Mouse (Mus musculus): ENCODE measurements around the gene Upp2. TPM values are rescaled to one million over a fixed set of nuclear protein-coding genes. Genes with fewer than 3 reads are reported as not detected.
A peak's percentile ranks its signal among the peaks of the same experiment; 100 is the strongest.

Gene Upp2
- polyA plus RNA-seq, 1 experiment from 2014 or later, result 45.7 TPM

- H3K9me3 ChIP-seq (ENCODE audit: low read length), result no peaks in the 10 kb centered on the region
- no peaks in the 10 kb centered on the region for H3K27me3 ChIP-seq (ENCODE audit: insufficient read depth, low read length)
- no peak overlapping the region for H3K9ac ChIP-seq (replicated peaks)
- no peak overlapping the region for H3K4me3 ChIP-seq (ENCODE audit: low read depth, low read length)
- H3K36me3 ChIP-seq (replicated peaks; ENCODE audit: insufficient read depth, low read length), result no peaks in the 10 kb centered on the region
- H3K27ac ChIP-seq (ENCODE audit: low read depth), result no peak overlapping the region
- TF ChIP-seq EP300 (IDR thresholded peaks at IDR 0.05; ENCODE audit: low read depth) (no peak), CTCF (IDR thresholded peaks at IDR 0.05; ENCODE audit: low read depth) (no peak)
- DNase-seq (no peak), ATAC-seq (no peak)
- H3K4me1 ChIP-seq (ENCODE audit: insufficient read depth), result no peaks in the 10 kb centered on the region
- WGBS (ENCODE audit: insufficient replicate concordance), result 80% methylated on average over 12 of the region's 12 CpGs
- no peak overlapping the region for H3K4me2 ChIP-seq (ENCODE audit: low read depth, low read length)
Observed at GRCm38 (mm10) chr2:58679968-58680367, 112.9 kb downstream of the Upp2 start.

- no peak for ATAC-seq
- Histone ChIP-seq H3K27ac (ENCODE audit: low read depth) (no peak overlapping the region), H3K27me3 (ENCODE audit: insufficient read depth, low read length) (no peaks in the 10 kb centered on the region), H3K4me2 (ENCODE audit: low read depth, low read length) (no peak overlapping the region), H3K9me3 (ENCODE audit: low read length) (no peaks in the 10 kb centered on the region), H3K36me3 (replicated peaks; ENCODE audit: insufficient read depth, low read length) (no peaks in the 10 kb centered on the region), H3K4me1 (ENCODE audit: insufficient read depth) (no peaks in the 10 kb centered on the region), H3K9ac (replicated peaks) (no peak overlapping the region), H3K4me3 (ENCODE audit: low read depth, low read length) (no peak overlapping the region)
- WGBS (ENCODE audit: insufficient replicate concordance), result 33% methylated on average over 6 of the region's 6 CpGs
- peak; percentile 67 for DNase-seq
- peak; percentile 68 for TF ChIP-seq CTCF (IDR thresholded peaks at IDR 0.05; ENCODE audit: low read depth)
- TF ChIP-seq EP300 (IDR thresholded peaks at IDR 0.05; ENCODE audit: low read depth), result no peak
Observed at GRCm38 (mm10) chr2:58680794-58681193, 113.7 kb downstream of the Upp2 start.

- H3K9me3 ChIP-seq (ENCODE audit: low read length), result no peaks in the 10 kb centered on the region
- H3K4me3 ChIP-seq (ENCODE audit: low read depth, low read length), result no peak overlapping the region
- no peak overlapping the region for H3K27ac ChIP-seq (ENCODE audit: low read depth)
- ATAC-seq (no peak), DNase-seq (no peak)
- 66% methylated on average over 3 of the region's 3 CpGs for WGBS (ENCODE audit: insufficient replicate concordance)
- H3K4me2 ChIP-seq (ENCODE audit: low read depth, low read length), result no peak overlapping the region
- no peak overlapping the region for H3K9ac ChIP-seq (replicated peaks)
- H3K27me3 ChIP-seq (ENCODE audit: insufficient read depth, low read length), result no peaks in the 10 kb centered on the region
- H3K36me3 ChIP-seq (replicated peaks; ENCODE audit: insufficient read depth, low read length), result no peaks in the 10 kb centered on the region
- no peaks in the 10 kb centered on the region for H3K4me1 ChIP-seq (ENCODE audit: insufficient read depth)
- no peak for TF ChIP-seq EP300 (IDR thresholded peaks at IDR 0.05; ENCODE audit: low read depth)
- no peak for TF ChIP-seq CTCF (IDR thresholded peaks at IDR 0.05; ENCODE audit: low read depth)
Observed at GRCm38 (mm10) chr2:58681394-58681793, 114.3 kb downstream of the Upp2 start.

DNA sequence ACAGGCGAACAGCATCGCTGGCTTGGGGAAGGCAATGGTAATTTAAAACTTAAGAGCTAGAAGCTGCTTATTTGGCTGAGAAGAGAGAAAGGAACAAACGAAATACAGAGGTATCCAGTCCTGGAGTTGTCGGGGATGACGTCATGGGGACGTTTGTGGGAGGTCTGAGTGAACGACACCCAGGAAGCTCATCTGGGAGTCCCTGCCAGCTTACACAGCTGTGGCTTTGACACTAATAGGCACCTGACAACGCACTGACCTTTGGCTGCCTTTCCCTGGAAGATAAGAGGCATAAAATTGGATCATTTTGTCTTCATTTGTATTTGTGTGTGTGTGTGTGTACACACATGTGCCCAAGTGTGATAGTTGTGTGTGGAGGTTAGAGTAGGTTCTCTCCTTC lies 130.4 kb downstream of the Upp2 start:
- Histone ChIP-seq H3K27ac (ENCODE audit: low read depth) (no peak overlapping the region), H3K27me3 (ENCODE audit: insufficient read depth, low read length) (no peaks in the 10 kb centered on the region), H3K4me2 (ENCODE audit: low read depth, low read length) (no peak overlapping the region), H3K9me3 (ENCODE audit: low read length) (no peaks in the 10 kb centered on the region), H3K9ac (replicated peaks) (no peak overlapping the region), H3K36me3 (replicated peaks; ENCODE audit: insufficient read depth, low read length) (no peaks in the 10 kb centered on the region), H3K4me1 (ENCODE audit: insufficient read depth) (peaks cover 2% of the 10 kb centered on the region; the same call in 1 of the 2 replicates), H3K4me3 (ENCODE audit: low read depth, low read length) (no peak overlapping the region)
- no peak for TF ChIP-seq CTCF (IDR thresholded peaks at IDR 0.05; ENCODE audit: low read depth)
- TF ChIP-seq EP300 (IDR thresholded peaks at IDR 0.05; ENCODE audit: low read depth), result no peak
- 71% methylated on average over 8 of the region's 8 CpGs for WGBS (ENCODE audit: insufficient replicate concordance)
- DNase-seq, result no peak
- no peak for ATAC-seq

GRCm38 (mm10) chr2:58699931-58700330 lies 132.8 kb downstream of the Upp2 start:
- H3K9ac ChIP-seq (replicated peaks), result no peak overlapping the region
- H3K36me3 ChIP-seq (replicated peaks; ENCODE audit: insufficient read depth, low read length), result no peaks in the 10 kb centered on the region
- ATAC-seq, result peak; percentile 60
- H3K27me3 ChIP-seq (ENCODE audit: insufficient read depth, low read length), result no peaks in the 10 kb centered on the region
- no peaks in the 10 kb centered on the region for H3K9me3 ChIP-seq (ENCODE audit: low read length)
- TF ChIP-seq CTCF (IDR thresholded peaks at IDR 0.05; ENCODE audit: low read depth) (peak; percentile 76), EP300 (IDR thresholded peaks at IDR 0.05; ENCODE audit: low read depth) (no peak)
- H3K4me3 ChIP-seq (ENCODE audit: low read depth, low read length), result no peak overlapping the region
- peaks cover 5% of the 10 kb centered on the region for H3K4me1 ChIP-seq (ENCODE audit: insufficient read depth)
- no peak overlapping the region for H3K27ac ChIP-seq (ENCODE audit: low read depth)
- WGBS (ENCODE audit: insufficient replicate concordance), result 25% methylated on average over 5 of the region's 5 CpGs
- peak; percentile 71 for DNase-seq
- H3K4me2 ChIP-seq (ENCODE audit: low read depth, low read length), result no peak overlapping the region

DNA sequence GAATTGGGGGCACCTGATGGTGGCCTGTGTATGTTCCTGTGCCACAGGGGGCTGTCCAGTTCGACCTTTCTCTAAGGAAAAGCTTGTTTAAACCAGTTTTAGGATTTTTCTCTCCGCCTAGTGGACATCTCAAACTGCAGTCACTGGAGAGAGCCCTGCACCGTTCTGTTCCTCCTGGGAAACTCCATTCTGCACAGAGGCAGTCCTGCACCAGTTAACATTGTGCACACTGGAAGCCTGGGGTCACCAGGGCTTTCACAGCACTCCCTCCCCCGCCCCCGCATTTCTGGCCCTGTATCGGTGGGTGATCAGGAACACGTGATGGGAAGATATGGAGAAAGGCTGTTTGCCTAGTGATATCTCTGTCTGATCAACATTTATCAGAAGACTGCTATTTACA lies 133.3 kb downstream of the Upp2 start:
- Histone ChIP-seq H3K9ac (replicated peaks) (no peak overlapping the region), H3K4me2 (ENCODE audit: low read depth, low read length) (no peak overlapping the region), H3K27ac (ENCODE audit: low read depth) (no peak overlapping the region), H3K4me3 (ENCODE audit: low read depth, low read length) (no peak overlapping the region), H3K27me3 (ENCODE audit: insufficient read depth, low read length) (no peaks in the 10 kb centered on the region), H3K4me1 (ENCODE audit: insufficient read depth) (peaks cover 5% of the 10 kb centered on the region), H3K36me3 (replicated peaks; ENCODE audit: insufficient read depth, low read length) (no peaks in the 10 kb centered on the region), H3K9me3 (ENCODE audit: low read length) (no peaks in the 10 kb centered on the region)
- ATAC-seq, result no peak
- TF ChIP-seq CTCF (IDR thresholded peaks at IDR 0.05; ENCODE audit: low read depth) (no peak), EP300 (IDR thresholded peaks at IDR 0.05; ENCODE audit: low read depth) (no peak)
- no peak for DNase-seq
- 52% methylated on average over 7 of the region's 7 CpGs for WGBS (ENCODE audit: insufficient replicate concordance)

DNA sequence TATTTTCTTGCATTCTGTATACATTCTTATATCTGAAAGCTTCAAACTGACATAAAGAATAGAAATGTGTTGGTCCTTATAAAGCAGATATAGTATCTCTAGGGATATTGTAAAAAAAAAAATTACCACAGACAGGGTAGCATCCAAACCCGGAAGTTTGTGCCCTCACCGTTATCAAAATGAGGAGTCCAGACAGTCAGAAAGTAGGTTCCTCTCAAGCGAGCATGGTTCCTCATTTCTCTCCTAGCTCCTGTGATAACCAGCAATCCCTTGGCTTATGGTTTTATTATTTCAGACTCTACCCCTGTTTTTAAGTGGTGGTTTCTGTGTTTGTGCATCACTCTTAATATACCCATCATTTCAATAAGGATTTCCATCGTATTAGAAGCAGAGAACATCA lies 134.5 kb downstream of the Upp2 start:
- no peak for DNase-seq
- H3K4me1 ChIP-seq (ENCODE audit: insufficient read depth), result peaks cover 5% of the 10 kb centered on the region
- no peak overlapping the region for H3K9ac ChIP-seq (replicated peaks)
- H3K27me3 ChIP-seq (ENCODE audit: insufficient read depth, low read length), result no peaks in the 10 kb centered on the region
- no peak overlapping the region for H3K4me3 ChIP-seq (ENCODE audit: low read depth, low read length)
- H3K36me3 ChIP-seq (replicated peaks; ENCODE audit: insufficient read depth, low read length), result no peaks in the 10 kb centered on the region
- H3K27ac ChIP-seq (ENCODE audit: low read depth), result no peak overlapping the region
- no peak for ATAC-seq
- no peaks in the 10 kb centered on the region for H3K9me3 ChIP-seq (ENCODE audit: low read length)
- WGBS (ENCODE audit: insufficient replicate concordance), result 49% methylated on average over 4 of the region's 4 CpGs
- no peak overlapping the region for H3K4me2 ChIP-seq (ENCODE audit: low read depth, low read length)
- TF ChIP-seq CTCF (IDR thresholded peaks at IDR 0.05; ENCODE audit: low read depth), result no peak
- TF ChIP-seq EP300 (IDR thresholded peaks at IDR 0.05; ENCODE audit: low read depth), result no peak

Data from liver, postnatal 0 days (tissue).